Mouse (Mus musculus): Measurements from ENCODE around the gene Ksr1. TPM values are rescaled to one million over a fixed set of nuclear protein-coding genes. Genes with fewer than 3 reads are reported as not detected.
A peak's percentile ranks its signal among the peaks of the same experiment; 100 is the strongest.

The Ksr1 gene
- polyA plus RNA-seq, 1 experiment from 2014 or later = 3.3 TPM

DNA sequence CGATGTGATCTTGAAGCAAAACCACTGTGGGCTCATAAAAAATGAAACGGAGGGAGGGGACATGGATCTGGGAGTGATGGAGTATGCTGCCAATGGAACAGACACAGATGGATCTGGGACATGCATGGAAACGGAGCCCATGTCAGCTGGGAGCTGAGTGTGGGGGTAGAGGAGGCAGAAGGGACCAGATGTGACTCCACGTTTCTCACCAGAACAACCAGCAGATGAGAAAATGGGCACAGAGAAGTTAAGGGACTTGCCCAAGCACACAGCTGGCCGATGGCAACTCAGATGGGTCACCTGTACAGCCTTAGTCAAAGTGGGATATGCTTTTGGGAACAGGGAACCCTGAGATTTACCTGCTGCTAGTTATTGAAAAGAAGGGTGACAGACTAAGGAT is 83.3 kb downstream of the Ksr1 start:
- H3K4me3 ChIP-seq (ENCODE audit: low read length) = no peak overlapping the region
- ATAC-seq (ENCODE audit: low read depth) = no peak
- no peak overlapping the region for H3K27ac ChIP-seq (ENCODE audit: low read length)
- H3K9ac ChIP-seq (ENCODE audit: low read length) = no peak overlapping the region
- H3K4me1 ChIP-seq (replicated peaks; ENCODE audit: control insufficient read depth, insufficient read depth, low read length) = peaks cover 22% of the 10 kb centered on the region
- no peak overlapping the region for H3K4me2 ChIP-seq (ENCODE audit: low read depth, low read length)
- H3K27me3 ChIP-seq (ENCODE audit: control insufficient read depth, insufficient read depth, low read depth, low read length) = no peaks in the 10 kb centered on the region; the same call in 1 of the 2 replicates
- WGBS = 79% methylated on average over 5 of the region's 5 CpGs
- H3K9me3 ChIP-seq (ENCODE audit: control insufficient read depth, low read length) = no peaks in the 10 kb centered on the region
- H3K36me3 ChIP-seq (ENCODE audit: control insufficient read depth, insufficient read depth, low read length) = no peaks in the 10 kb centered on the region

DNA sequence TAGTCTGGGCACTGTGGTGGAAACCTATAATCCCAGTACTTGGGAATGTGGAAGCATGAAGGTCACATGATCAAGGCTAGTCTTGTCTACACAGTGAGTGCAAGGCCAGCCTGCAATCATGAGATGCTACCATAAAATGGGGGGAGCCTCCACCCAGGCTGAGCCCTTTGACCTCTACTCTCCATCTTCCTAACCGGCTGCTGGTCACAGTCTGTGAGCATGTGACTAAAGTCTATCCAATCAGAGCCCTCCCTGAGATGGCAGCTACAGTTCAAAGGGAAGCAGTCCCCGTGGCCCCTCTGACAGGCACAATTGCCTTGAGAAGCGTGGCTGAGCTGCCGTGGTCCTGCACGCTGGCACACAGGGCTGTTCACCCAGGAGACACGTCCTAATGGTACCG is 84.4 kb downstream of the Ksr1 start:
- Histone ChIP-seq H3K27me3 (ENCODE audit: control insufficient read depth, insufficient read depth, low read depth, low read length) (no peaks in the 10 kb centered on the region; the same call in 1 of the 2 replicates), H3K27ac (ENCODE audit: low read length) (no peak overlapping the region), H3K9ac (ENCODE audit: low read length) (no peak overlapping the region), H3K4me2 (ENCODE audit: low read depth, low read length) (no peak overlapping the region), H3K4me3 (ENCODE audit: low read length) (no peak overlapping the region), H3K4me1 (replicated peaks; ENCODE audit: control insufficient read depth, insufficient read depth, low read length) (peaks cover 22% of the 10 kb centered on the region), H3K9me3 (ENCODE audit: control insufficient read depth, low read length) (no peaks in the 10 kb centered on the region), H3K36me3 (ENCODE audit: control insufficient read depth, insufficient read depth, low read length) (no peaks in the 10 kb centered on the region)
- ATAC-seq (ENCODE audit: low read depth) = no peak
- 67% methylated on average over 7 of the region's 7 CpGs for WGBS

DNA sequence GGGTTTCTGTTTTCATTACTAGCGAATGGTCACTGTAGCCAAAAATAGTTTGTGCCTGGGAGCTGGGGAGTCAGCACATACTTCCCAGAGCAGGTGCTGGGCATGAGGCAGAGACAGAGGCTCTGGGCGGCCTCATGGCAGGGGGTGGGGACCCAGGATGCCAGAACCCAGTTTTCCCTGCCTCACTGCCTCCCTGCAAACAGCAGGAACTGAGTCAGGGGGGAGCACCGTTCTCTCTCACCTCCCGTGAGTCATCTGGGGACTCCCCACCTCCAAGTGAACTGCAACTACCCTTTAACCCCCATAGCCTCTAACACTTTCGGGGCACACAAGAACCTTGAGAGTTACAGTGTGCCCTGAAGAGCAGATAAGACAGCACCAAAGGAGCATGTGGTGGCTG is 86.4 kb downstream of the Ksr1 start:
- Histone ChIP-seq H3K9me3 (ENCODE audit: control insufficient read depth, low read length) (no peaks in the 10 kb centered on the region), H3K4me1 (replicated peaks; ENCODE audit: control insufficient read depth, insufficient read depth, low read length) (peaks cover 8% of the 10 kb centered on the region; the same call in 1 of the 2 replicates), H3K9ac (ENCODE audit: low read length) (no peak overlapping the region), H3K27me3 (ENCODE audit: control insufficient read depth, insufficient read depth, low read depth, low read length) (no peaks in the 10 kb centered on the region; the same call in 1 of the 2 replicates), H3K36me3 (ENCODE audit: control insufficient read depth, insufficient read depth, low read length) (no peaks in the 10 kb centered on the region), H3K27ac (ENCODE audit: low read length) (no peak overlapping the region), H3K4me3 (ENCODE audit: low read length) (no peak overlapping the region), H3K4me2 (ENCODE audit: low read depth, low read length) (no peak overlapping the region)
- WGBS = 62% methylated on average over 5 of the region's 5 CpGs
- no peak for ATAC-seq (ENCODE audit: low read depth)

DNA sequence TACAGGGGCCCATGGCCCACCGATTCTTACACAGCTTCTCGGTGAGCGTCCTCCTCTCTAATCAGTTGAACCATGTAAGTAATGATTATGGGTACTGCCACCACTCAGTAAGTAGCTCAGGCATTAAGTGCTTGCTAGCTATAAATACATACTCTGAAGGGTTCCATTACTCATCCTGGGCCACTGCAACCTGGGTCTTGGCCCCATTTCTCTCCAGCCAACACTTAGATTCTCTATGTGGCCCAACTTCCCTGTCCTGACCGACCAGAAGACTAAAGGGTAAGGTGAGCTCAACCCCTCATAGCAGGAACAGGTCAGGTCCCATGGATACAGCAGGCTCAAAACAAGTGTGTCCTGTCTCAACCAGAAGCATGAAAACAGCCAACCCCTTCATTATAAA is 87.1 kb downstream of the Ksr1 start:
- ATAC-seq (ENCODE audit: low read depth) = no peak
- 86% methylated on average over 4 of the region's 4 CpGs for WGBS
- Histone ChIP-seq H3K36me3 (ENCODE audit: control insufficient read depth, insufficient read depth, low read length) (no peaks in the 10 kb centered on the region), H3K4me3 (ENCODE audit: low read length) (no peak overlapping the region), H3K27ac (ENCODE audit: low read length) (no peak overlapping the region), H3K27me3 (ENCODE audit: control insufficient read depth, insufficient read depth, low read depth, low read length) (no peaks in the 10 kb centered on the region), H3K9ac (ENCODE audit: low read length) (no peak overlapping the region), H3K4me1 (replicated peaks; ENCODE audit: control insufficient read depth, insufficient read depth, low read length) (peaks cover 13% of the 10 kb centered on the region; the same call in 1 of the 2 replicates), H3K4me2 (ENCODE audit: low read depth, low read length) (no peak overlapping the region), H3K9me3 (ENCODE audit: control insufficient read depth, low read length) (no peaks in the 10 kb centered on the region)

DNA sequence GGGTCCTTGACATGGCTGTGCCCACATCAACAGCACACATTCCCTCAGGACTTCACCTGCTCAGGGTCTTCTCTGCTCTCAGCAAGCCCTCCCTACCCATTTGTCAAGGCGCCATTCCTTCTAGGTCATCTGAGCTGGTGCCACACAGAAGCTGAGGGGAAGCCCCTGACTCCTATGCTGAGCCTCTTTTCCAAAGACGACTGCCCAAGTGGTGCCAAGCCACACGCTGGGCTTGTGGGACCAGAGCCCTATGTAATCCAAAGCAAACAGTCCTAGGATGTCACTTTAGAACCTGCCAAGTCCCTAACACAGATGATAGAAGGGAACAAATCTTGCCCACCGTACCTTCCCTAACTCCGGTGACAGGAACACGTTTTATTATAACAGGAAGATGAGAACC is 87.6 kb downstream of the Ksr1 start:
- H3K36me3 ChIP-seq (ENCODE audit: control insufficient read depth, insufficient read depth, low read length) = no peaks in the 10 kb centered on the region
- H3K4me2 ChIP-seq (ENCODE audit: low read depth, low read length) = no peak overlapping the region
- H3K27me3 ChIP-seq (ENCODE audit: control insufficient read depth, insufficient read depth, low read depth, low read length) = no peaks in the 10 kb centered on the region
- ATAC-seq (ENCODE audit: low read depth) = no peak
- H3K4me1 ChIP-seq (replicated peaks; ENCODE audit: control insufficient read depth, insufficient read depth, low read length) = peaks cover 11% of the 10 kb centered on the region; the same call in 1 of the 2 replicates
- no peaks in the 10 kb centered on the region for H3K9me3 ChIP-seq (ENCODE audit: control insufficient read depth, low read length)
- H3K4me3 ChIP-seq (ENCODE audit: low read length) = no peak overlapping the region
- no peak overlapping the region for H3K9ac ChIP-seq (ENCODE audit: low read length)
- WGBS = 80% methylated on average over 6 of the region's 6 CpGs
- no peak overlapping the region for H3K27ac ChIP-seq (ENCODE audit: low read length)

DNA sequence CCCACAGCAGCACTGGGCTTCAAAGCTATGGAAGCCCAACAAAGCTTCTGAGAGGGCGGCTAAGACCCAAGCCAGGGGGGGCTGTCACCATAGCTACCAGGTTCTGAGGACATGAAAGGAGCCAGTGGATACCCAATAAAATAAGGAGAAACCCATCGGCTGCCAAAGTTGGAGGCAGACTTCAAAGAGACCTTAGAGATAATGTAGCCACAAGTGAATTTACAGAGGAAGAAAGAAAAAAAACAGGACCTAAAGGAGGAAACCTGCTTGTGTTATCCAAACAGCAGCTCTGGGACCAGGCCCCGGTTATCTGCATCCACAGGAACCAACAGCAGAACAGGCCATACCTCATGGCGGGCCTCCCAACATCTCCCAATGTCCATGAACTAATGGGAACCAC is 88.4 kb downstream of the Ksr1 start:
- ATAC-seq (ENCODE audit: low read depth) = no peak
- H3K27ac ChIP-seq (ENCODE audit: low read length) = no peak overlapping the region

DNA sequence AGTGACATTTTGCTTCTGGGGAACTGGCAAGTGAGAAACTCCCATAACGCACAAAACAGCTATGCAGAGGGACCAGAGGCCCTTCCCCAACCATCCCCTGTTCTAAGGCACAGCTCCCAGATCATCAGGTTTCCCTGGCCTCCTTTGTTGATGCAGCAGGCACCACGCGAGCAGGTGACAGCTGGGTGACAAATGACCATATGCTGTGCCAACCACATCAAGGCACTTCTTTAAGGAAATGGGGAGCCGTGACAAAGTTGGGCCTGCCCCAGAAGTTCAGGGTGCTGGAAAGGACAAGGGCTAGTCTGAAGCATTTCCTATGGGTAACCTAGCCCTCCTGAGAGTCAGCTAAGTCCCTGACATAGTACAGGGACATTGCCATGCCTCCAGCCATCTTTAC is 89.3 kb downstream of the Ksr1 start:
- Histone ChIP-seq H3K4me3 (ENCODE audit: low read length) (no peak overlapping the region), H3K9me3 (ENCODE audit: control insufficient read depth, low read length) (no peaks in the 10 kb centered on the region), H3K9ac (ENCODE audit: low read length) (no peak overlapping the region), H3K4me2 (ENCODE audit: low read depth, low read length) (no peak overlapping the region), H3K27ac (ENCODE audit: low read length) (no peak overlapping the region), H3K27me3 (ENCODE audit: control insufficient read depth, insufficient read depth, low read depth, low read length) (no peaks in the 10 kb centered on the region), H3K36me3 (ENCODE audit: control insufficient read depth, insufficient read depth, low read length) (no peaks in the 10 kb centered on the region), H3K4me1 (replicated peaks; ENCODE audit: control insufficient read depth, insufficient read depth, low read length) (peaks cover 10% of the 10 kb centered on the region; the same call in 1 of the 2 replicates)
- 50% methylated on average over 4 of the region's 4 CpGs for WGBS
- ATAC-seq (ENCODE audit: low read depth) = no peak

More for the DNA sequence above, 88.4 kb downstream of the Ksr1 start:
- Histone ChIP-seq H3K36me3 (ENCODE audit: control insufficient read depth, insufficient read depth, low read length) (no peaks in the 10 kb centered on the region), H3K9ac (ENCODE audit: low read length) (no peak overlapping the region), H3K4me2 (ENCODE audit: low read depth, low read length) (no peak overlapping the region), H3K9me3 (ENCODE audit: control insufficient read depth, low read length) (no peaks in the 10 kb centered on the region), H3K27me3 (ENCODE audit: control insufficient read depth, insufficient read depth, low read depth, low read length) (no peaks in the 10 kb centered on the region), H3K4me3 (ENCODE audit: low read length) (no peak overlapping the region), H3K4me1 (replicated peaks; ENCODE audit: control insufficient read depth, insufficient read depth, low read length) (peaks cover 10% of the 10 kb centered on the region; the same call in 1 of the 2 replicates)
- 37% methylated on average over 4 of the region's 4 CpGs for WGBS

DNA sequence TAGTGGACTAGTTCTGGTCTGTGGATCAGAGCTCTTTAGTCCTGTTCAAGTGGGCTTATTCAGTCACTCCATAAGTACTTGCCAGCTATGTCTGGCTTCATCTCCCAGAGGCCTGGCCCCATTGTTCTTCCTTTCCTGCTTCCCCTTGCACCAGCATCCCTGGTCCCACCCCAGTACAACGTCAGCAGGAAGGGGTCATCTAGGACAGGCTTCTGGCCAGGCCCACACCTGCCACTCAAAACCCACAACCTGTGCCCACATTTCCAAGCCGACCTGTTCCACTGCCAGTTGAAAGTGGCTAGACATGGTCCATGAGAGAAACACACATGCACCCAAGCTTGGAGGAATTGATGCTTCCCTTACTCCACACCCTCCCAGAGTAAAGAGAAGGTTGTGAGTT is 90.2 kb downstream of the Ksr1 start:
- no peaks in the 10 kb centered on the region for H3K36me3 ChIP-seq (ENCODE audit: control insufficient read depth, insufficient read depth, low read length)
- no peak overlapping the region for H3K4me2 ChIP-seq (ENCODE audit: low read depth, low read length)
- H3K4me3 ChIP-seq (ENCODE audit: low read length) = no peak overlapping the region
- H3K9ac ChIP-seq (ENCODE audit: low read length) = no peak overlapping the region
- H3K27ac ChIP-seq (ENCODE audit: low read length) = no peak overlapping the region
- WGBS = 58% methylated on average over 2 of the region's 2 CpGs
- no peaks in the 10 kb centered on the region for H3K27me3 ChIP-seq (ENCODE audit: control insufficient read depth, insufficient read depth, low read depth, low read length)
- ATAC-seq (ENCODE audit: low read depth) = peak; percentile 46; the same call in 1 of the 2 replicates
- H3K9me3 ChIP-seq (ENCODE audit: control insufficient read depth, low read length) = no peaks in the 10 kb centered on the region
- H3K4me1 ChIP-seq (replicated peaks; ENCODE audit: control insufficient read depth, insufficient read depth, low read length) = peaks cover 10% of the 10 kb centered on the region; the same call in 1 of the 2 replicates

DNA sequence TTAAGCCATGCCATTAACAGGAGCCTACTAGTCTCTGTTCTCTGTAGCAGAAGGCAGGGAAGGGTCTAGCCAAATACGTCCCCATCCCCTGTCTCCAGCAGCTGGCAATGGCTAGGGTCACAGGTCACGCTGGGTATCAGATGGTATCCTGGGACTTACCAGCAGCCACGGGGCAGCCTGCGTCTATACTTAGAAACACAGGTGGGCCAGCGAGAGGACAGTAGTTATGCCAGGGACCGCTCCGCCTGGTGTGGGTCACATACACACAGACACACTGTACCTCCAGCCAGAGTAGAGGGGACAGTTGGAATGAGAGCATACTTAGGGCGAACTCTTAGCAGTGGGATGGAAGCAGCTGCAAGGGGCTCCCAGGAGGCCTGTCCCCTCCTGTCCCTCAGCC is 91.0 kb downstream of the Ksr1 start:
- no peak overlapping the region for H3K4me2 ChIP-seq (ENCODE audit: low read depth, low read length)
- no peak overlapping the region for H3K9ac ChIP-seq (ENCODE audit: low read length)
- 87% methylated on average over 8 of the region's 8 CpGs for WGBS
- no peaks in the 10 kb centered on the region for H3K27me3 ChIP-seq (ENCODE audit: control insufficient read depth, insufficient read depth, low read depth, low read length)
- H3K27ac ChIP-seq (ENCODE audit: low read length) = no peak overlapping the region
- no peak for ATAC-seq (ENCODE audit: low read depth)
- H3K36me3 ChIP-seq (ENCODE audit: control insufficient read depth, insufficient read depth, low read length) = no peaks in the 10 kb centered on the region
- no peaks in the 10 kb centered on the region for H3K9me3 ChIP-seq (ENCODE audit: control insufficient read depth, low read length)
- peaks cover 10% of the 10 kb centered on the region; the same call in 1 of the 2 replicates for H3K4me1 ChIP-seq (replicated peaks; ENCODE audit: control insufficient read depth, insufficient read depth, low read length)
- no peak overlapping the region for H3K4me3 ChIP-seq (ENCODE audit: low read length)
